Mouse (Mus musculus) left cerebral cortex, postnatal 14 days (tissue): Measurements from ENCODE around the gene Ptch2. TPM values are rescaled to one million over a fixed set of nuclear protein-coding genes. Genes with fewer than 3 reads are reported as not detected.

Experiments
- DNase-seq, 2 experiments: peaks; one replicate each; pipeline ENCODE4 v3.0.0; 2021 to 2022; ENCODE audit warnings: low spot score in 2 of 2, mixed read lengths in 1 of 2
- intact Hi-C: fragments of 180-260 bp; cut with DNase I; formaldehyde crosslinking; loops from one replicate; pipeline ENCODE4 v1.15.1; 2025
- total RNA-seq, 2 experiments: library from RNA; stranded (reverse); gene quantifications; 2 replicates each; pipeline ENCODE4 v1.2.3; 2021

The Ptch2 gene
- total RNA-seq, 2 experiments from 2014 or later: 1.3 to 2.4 TPM

DNA sequence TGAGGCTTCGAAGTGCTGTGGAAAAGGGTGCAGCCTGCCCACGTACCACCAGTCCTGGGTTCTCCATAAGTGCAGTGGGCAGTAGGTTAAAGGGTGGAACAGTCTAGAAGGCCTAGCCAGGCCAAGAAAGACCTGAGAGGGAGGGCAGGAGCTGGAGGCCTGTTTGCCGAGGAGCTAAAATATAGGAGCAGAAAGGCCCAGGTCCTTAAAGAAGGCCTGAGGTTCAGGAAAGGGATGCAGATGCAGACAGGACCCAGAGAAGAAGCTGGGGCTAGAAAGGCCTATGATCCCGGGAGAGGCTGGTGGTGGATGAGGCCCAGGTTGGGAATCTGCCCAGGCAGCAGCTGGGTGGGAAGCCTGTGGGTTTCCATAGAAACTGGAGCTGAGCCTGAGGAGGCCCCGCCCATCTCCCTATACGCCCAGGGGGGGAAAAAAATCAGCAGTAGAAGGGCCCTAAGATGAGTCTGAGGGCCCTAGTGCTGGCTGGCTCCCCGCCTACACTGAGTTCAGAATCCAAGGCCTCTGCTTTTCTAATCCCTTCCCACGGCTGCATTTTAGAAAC, 29.6 kb downstream of the Ptch2 start, which contains the start of gene Btbd19:
Gene Btbd19, minus strand, starts transcription at position 378 of the 562 bp plus-strand sequence.
- intact Hi-C loops: no loop called here

DNA sequence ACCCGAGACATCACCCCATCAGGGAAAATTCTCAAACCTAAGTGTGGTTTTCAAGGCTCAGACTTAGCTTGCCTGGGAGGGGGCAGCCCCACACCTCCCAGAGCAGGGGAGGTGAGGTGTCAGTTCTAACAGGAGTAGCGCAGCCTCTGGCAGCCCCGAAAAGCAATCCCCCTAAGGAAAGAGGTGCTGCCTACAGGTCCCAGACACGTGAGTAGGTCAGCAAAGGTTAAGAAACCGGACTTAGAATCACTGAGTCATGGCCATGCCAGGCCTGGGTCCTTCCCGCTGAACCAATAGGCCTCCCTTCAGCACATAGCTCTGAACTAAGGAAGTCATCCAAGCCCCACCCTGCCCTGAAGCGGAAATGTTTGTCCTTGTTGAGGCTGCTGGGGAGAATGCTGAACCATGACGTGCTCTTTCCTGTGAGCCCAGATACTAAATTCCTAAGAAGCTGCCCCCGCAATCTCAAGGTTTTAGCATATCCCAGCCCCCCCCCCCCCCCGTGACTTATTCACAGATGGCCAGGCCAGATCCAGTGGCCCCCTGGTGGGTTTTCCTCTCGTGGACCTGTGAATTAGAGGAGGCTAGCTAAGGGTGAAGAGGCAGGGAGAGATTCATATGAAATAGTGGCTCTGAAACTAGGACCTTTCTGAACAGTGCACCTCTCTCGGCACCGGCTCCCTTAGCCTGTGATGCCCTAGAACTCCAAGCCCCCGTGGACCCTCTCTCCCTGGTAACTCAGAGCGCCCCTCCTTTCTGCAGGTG, 30.2 kb downstream of the Ptch2 start:
- intact Hi-C loops: no loop called here
- peak; percentile 44 to 69 for DNase-seq

More for the DNA sequence above, 29.6 kb downstream of the Ptch2 start, which contains the start of gene Btbd19:
- DNase-seq: peak; percentile 78 to 84

DNA sequence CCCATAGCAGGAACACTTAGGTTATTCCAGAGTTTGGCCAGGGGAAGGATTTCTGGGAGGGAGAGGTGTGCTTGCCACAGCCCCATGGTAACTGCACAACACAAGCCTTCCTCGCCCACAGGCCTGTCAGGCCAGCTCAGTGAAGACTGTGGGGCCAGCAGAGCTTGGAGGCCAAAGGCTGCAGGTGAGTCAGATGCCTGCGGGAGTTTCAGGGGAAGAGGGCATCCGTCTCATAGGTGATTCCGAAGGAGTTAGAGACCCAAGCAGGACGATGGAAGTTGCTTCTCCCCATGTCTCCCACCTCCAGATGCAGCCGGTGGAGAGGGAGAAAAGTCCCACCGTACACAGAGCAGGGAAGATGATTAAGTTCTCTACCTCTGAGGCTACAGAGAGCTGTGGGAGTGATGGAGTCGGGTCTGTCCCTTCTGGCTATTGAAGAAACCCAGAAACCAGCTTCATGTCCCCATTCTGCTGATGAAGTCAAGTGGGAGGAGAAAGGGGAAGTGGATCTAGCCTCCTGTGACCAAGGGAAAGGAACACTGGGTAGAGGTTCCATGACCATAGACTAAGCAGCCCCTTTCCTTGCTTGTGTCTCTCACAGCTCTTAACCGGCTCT, 30.9 kb downstream of the Ptch2 start, which contains the start of gene Tctex1d4:
Gene Tctex1d4, plus strand, starts transcription at position 120 of the 616 bp plus-strand sequence.
- DNase-seq: no peak
- intact Hi-C loops: no loop called here

DNA sequence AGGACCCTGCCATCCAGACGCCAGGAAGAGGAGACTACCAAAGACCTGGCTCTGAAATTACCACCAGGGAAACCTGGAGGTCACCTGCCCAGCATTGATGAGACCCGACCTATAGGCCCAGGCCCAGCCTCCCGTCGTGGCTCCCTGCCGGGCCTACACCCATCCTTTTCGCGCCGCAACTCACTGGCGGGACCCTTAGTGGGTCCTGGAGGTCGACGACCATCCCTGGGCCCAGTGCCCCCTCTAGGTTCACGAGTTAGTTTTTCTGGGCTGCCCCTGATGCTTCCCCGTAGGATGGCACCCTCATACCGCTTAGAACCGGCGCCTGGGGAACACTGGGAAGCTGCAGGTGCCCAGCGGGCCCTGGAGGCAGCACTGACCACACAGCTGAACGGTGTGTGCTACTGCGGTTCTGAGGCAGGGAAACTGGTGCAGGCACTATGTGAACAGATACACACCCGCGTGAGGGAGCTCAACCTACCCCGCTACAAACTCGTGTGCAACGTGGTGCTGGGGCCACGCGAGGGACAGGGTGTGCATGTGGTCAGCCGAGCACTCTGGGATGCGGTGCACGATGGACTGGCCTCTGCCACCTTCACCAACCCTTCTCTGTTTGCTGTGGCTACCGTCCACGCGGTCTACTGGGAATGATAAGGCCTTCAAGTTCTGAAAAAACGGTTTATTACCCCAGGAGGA, 32.3 kb downstream of the Ptch2 start:
- intact Hi-C loops: no loop called here
- no peak for DNase-seq

DNA sequence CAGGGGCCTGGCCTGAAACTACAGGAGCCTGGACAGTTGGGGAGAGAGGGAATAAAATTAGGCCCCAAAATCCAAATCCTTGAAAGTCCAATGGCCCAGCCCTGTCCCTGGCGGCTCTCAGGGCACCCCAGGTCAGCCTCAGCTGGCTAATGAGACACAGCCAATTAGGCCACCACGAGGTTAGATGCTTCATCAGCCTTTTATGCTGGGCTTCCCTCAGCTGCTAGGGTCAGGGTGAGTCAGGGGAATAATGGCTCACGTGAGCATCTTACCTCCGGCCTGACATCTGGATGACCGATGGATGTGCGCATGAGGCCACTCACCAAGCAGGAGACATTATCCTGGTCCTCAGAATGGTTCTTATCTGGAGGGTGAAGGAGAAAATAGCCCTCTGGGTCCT, 34.9 kb downstream of the Ptch2 start:
- intact Hi-C loops: no loop called here
- DNase-seq: no peak

DNA sequence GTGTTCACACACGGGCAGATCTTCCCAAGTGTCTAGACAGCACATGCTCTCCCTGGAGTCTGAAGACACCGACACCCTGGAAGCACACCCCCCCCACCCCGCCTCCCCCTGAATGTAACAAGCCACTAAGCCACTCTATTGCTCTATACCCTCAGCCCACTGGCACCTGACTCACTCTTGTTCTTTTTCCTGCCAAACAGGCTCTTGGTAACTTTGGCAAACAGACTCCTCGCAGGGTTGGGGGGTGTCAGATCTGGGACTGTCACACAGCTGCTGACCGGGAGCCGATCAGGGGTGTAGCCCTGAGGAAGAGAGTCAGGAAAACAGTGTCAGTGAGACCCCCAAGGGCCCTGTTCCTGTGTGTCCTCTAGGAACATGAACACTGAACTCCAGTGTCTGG, 35.3 kb downstream of the Ptch2 start:
- DNase-seq: no peak
- intact Hi-C loops: no loop called here

DNA sequence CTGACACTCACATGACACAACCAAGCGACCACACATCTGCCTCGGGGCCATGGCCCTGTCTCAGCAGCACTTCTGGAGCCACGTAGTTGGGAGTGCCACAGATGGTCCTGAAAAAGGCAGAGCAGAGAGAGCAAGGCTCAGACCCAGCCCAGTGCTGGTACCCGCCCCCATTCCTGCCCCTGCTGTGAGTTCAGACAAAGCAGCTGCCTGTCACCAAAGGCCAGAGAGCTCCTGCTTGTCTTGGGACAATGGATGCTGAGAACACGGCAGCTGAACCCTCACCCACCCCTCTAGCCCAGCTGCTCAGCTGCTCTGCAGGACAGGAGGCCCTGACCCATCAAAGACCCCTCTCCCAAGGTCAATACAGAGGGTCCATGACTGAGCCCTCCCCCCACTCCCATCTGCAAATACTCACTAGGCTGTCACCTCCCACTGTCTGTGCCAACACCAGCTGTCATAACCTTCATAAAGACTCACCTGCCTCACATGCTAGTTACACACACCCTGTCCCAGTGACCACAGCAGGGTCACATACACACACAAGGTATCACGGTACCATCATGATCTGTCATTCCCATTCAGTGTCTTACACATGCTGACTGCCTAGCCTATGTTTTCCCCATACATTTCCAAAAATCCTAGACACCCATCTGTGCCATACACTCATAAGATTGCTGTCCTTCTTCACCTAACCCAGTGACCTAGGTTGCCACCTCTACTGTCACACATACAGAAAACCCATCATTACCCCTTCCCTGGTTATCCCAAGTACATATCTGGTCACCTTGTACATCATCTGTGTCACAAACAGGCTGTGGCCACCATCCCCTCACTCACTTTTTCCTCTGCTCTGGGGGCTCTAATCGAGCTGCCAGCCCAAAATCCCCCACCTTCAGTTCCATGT, 36.3 kb downstream of the Ptch2 start:
- DNase-seq: no peak

DNA sequence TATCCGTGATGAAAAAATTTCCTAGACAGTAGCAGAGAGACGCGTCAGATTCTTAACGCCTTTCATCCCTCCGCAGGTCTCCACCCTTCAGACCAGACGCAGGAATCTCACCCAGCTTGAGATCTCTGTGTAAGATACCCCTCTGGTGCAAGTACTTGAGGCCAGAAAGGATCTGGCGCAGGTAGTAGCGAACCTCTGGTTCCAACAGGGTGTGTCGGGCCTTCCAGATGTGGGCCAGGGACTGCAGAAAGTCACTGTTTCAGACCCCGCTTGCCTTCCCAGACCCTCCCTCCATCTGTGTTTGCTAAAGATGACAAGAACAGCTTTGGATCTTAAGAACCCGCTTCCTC, 36.9 kb downstream of the Ptch2 start:
- DNase-seq: no peak
- intact Hi-C loops: no loop called here

More for the DNA sequence above, 36.3 kb downstream of the Ptch2 start:
- intact Hi-C loops: no loop called here

DNA sequence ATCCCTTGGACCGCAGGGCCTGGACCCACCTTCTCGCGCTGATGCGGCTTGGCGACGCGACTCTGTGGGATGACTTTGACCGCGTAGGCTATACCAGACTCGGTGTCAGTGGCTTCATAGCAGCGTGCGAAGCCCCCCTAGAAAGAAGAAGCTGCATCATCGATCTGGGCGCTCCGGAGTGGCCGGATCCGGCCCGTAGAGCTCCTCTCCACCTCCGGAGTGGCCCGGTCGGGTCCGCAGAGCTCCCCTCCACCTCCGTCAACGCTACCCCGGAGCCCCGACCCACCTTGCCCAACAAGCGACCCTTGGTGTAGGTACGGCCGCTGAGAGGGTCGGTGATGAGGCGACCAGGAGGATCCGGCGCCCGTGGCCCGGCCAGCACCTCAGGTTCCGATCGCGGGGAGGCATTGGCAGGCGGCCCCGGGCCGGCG, 37.5 kb downstream of the Ptch2 start:
- intact Hi-C loops: no loop called here
- DNase-seq: no peak

DNA sequence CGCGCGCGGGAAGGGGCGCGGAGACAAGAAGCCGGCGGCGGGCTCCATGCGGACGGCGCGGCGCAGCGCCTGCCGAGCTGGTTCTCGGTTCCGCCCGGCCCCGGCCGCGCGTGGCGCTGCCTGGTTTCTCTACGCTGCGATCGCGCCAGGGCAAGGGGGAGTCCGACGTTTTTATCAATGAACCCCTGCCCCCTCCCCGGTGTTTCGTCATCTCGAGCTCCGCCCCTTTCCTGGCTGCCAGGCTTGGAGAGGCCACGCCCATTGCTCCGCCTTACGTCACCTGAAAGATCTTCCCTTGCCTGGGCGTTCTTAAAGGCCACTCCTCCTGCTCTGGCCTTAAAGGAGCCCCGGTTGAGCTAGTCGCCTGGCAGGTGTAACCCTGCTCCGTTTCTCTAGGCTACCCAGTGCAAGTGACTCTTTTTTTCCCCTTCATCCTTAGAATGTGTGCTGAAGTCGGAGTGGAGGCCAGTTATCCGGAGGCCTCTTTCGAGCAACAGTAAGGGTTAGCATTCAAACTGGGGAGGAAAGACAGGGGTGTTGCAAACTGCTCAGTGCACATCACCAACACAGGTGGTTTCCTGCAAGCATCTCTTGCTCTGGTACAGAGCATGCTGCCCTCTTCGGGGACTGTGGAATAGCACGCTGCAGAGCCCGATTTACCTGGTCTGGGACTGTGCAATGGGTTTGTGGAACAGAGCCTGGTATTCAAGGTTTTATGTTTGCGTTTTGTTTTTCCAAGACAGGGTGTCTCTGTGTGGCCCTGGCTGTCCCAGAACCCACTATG, 38.1 kb downstream of the Ptch2 start, which contains the start of gene Plk3:
Gene Plk3, minus strand, starts transcription at position 147 of the 784 bp plus-strand sequence.
- peak; percentile 97 to 98 for DNase-seq
- intact Hi-C loops: no loop called here

DNA sequence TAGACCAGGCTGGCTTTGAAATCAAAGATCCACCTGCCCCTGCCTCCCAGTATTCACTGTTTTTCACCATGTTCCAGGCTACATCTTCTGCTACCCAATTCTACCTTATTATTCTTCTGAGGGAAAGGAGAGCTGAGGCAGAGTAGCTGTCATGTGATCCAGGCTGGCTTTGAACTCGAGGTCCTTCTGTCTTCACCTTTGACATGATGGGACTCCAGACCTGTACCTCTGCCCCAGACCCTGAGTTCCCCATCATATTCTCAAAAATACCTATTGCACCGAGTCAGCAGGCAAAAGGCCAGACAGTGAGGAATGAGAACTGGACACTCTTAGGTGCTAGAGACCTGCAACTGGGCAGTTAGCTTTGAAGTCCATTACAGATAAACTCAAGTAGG, 38.7 kb downstream of the Ptch2 start:
- no peak for DNase-seq
- intact Hi-C loops: no loop called here

DNA sequence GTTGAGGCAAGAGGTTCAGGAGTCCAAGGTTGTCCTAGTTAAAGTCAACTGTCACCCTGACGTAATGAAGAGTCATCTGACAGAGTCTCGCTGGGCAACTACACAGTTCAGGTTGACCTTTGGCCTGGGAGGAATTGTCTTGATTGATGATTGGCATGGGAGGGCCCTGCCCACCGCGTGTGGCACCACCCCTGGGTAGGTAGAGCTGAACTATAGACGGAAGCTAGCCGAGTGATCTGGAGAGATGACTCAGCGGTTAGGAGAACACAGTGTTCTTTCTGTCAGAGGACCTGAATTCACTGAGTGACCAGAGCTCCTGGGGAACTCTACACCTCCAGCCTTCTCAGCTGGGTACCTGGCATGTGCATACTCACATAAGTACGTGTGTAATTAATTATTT, 40.2 kb downstream of the Ptch2 start:
- DNase-seq: no peak
- intact Hi-C loops: no loop called here

DNA sequence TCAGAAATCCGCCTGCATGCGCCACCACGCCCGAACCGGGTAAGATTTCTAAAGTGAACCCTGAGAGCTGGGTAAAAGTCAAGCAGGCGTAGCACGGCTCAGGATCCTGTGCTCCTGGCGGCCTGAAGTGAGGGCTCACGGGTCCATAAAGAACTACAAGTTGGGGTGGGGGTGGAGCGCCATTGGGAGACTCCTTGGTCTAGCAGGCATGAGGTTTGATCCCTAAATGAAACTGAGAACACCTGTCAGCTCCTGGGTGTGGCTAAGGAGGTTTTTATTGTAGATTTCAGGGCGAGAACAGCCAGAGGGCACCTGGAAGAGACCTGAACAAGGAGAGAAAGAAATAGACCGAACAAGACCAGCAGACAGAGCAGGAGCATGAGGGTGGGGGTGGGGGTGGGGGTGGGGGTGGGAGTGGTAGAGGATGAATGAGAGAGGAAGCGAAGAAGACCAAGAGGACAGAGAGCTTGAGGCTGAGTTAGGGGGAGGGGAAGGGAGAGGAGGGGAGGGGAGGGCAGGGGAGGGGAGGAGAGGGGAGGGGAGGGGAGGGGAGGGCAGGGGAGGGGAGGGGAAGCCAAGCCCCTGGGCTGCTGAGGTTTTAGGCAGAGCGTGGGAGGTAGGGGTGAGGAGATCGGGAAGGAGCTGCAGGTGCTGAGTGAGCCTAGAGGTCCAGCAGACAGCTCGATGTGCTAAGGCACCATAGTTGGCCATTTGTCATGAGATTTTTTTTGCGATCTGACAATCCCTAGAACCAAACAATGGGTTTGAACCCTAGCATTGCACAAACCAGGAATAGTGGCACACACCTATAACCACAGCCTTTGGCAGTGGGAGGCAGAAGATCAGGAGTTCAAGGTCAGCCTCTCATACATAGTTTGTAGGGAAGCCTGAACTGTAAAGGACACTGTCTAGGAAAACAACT, 42.7 kb downstream of the Ptch2 start:
- DNase-seq: no peak
- intact Hi-C loops: no loop called here

DNA sequence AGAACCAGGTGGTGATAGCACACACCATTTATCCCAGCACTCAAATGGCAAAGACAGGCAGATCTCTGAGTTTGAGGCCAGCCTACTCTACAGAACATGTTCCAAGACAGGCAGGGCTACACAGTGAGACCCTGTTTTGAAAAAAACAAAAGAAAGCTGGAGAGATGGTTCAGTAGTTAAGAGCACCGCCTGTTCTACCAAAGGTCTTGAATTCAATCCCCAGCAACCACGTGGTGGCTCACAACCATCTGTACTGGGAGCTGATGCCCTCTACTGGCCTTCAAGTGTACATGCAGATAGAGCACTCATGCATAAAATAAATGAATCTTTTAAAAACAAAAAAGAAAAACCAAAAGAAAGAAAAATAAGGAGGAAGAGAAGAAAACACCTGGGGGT, 43.3 kb downstream of the Ptch2 start:
- intact Hi-C loops: no loop called here
- DNase-seq: peak in 1 of 2 experiments; percentile 52

DNA sequence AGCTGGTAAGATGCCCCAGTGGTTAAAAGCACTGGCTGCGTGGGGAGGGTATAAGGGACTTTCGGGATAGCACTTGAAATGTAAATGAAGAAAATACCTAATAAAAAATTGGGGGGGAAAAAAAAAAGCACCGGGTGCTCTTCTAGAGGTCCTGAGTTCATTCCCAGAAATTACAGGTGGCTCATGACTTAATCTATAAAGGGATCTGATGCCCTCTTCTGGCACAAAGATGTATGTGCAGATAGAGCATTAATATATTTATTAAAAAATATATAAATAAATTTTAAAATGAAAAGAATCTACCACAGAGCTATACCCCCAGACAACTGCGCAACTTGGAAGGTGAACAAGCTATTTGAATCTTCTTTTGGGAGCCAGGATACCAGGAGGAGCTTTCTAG, 44.7 kb downstream of the Ptch2 start:
- intact Hi-C loops: loop anchor here (5.0 kb wide), 1 partner anchor 138 kb away; no protein-coding TSS in a partner anchor
- DNase-seq: no peak

DNA sequence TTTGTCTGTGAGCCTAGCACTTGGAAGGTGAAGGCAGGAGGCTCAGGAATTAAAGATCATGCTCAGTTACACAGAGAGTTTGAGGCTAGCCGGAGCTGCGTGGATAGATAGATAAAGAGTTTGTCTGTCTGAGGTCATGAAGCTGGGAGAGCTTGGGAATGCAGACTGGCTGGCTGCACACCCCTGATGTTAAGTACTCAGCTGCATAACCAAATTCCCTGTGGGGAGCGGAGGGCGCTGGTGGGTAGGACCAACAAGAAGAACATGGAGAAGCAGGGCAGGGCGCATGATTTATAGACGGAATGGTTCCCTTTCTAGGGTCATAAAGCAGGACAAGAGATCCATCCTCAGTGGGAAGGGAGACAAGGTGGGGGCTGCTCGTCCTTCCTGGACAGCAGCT, 47.1 kb downstream of the Ptch2 start:
- intact Hi-C loops: loop anchor here (5.0 kb wide), 1 partner anchor 141 kb away; no protein-coding TSS in a partner anchor

DNA sequence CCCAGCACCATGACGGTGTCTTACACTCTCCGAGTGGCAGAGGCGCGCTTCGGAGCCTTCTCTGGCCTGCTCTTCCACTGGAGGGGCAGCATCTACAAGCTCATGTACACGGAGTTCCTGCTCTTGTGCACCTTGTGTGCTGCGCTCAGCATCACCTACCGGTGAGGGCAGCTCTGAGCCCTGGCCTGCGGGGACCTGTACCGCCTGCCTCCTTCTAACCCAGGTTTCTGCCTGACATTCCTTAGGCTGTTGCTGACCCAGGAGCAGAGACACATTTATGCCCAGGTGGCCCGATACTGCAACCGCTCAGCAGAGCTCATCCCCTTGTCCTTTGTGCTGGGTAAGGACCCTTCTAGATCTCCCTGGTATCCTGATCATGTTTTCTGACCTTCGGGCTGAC, 49.4 kb downstream of the Ptch2 start:
- intact Hi-C loops: no loop called here
- no peak for DNase-seq

More for the DNA sequence above, 47.1 kb downstream of the Ptch2 start:
- DNase-seq: no peak
